Mouse (Mus musculus): ENCODE results near the gene Atf7ip.

GRCm38 (mm10) chr6:136456302-136456701 lies 49.7 kb upstream of the Atf7ip start:
- TF ChIP-seq CTCF (IDR thresholded peaks at IDR 0.05; ENCODE audit: low read depth, low read length) (no peak), POLR2A (IDR thresholded peaks at IDR 0.05; ENCODE audit: extremely low read depth, insufficient read depth, low read length) (no peak)
